Mouse (Mus musculus) effector memory CD4-positive, alpha-beta T cell, adult 5 months (primary cell): Measurements from ENCODE around the gene Olfr784. TPM values are rescaled to one million over a fixed set of nuclear protein-coding genes. Genes with fewer than 3 reads are reported as not detected.

Experiments used
- polyA plus RNA-seq: library from polyadenylated mRNA; unstranded; fragments of 100-300 nt; shearing (Covaris generic); gene quantifications from one replicate; pipeline ENCODE4 v1.2.1, GENCODE M21; 2017

Gene Olfr784
- polyA plus RNA-seq = not detected

GRCm38 (mm10) chr10:129383783-129384182 is at the start of gene Olfr784:
Olfr784 (plus strand) TSS chr10:129384083.

GRCm38 (mm10) chr10:129348550-129348949 is 35.3 kb upstream of the Olfr784 start, which contains the start of gene Olfr782:
Olfr782 (plus strand) TSS chr10:129348850.

GRCm38 (mm10) chr10:129405126-129405525 is 21.2 kb downstream of the Olfr784 start, which contains the start of gene Olfr785:
Olfr785 (plus strand) TSS chr10:129405426.

GRCm38 (mm10) chr10:129427006-129427405 is 43.1 kb downstream of the Olfr784 start, which contains the start of gene Olfr786:
Olfr786 (plus strand) TSS chr10:129427306.

Other genes with a start within 250 kb of the Olfr784 start
- not detected for gene Olfr770, start 245.1 kb upstream of the Olfr784 start, polyA plus RNA-seq
- not detected for gene Olfr771, start 219.3 kb upstream of the Olfr784 start, polyA plus RNA-seq
- not detected for gene Olfr772, start 206.2 kb upstream of the Olfr784 start, polyA plus RNA-seq
- gene Olfr773, start 196.7 kb upstream of the Olfr784 start, polyA plus RNA-seq = not detected
- gene Olfr774, start 147.9 kb upstream of the Olfr784 start, polyA plus RNA-seq = not detected
- gene Olfr775, start 135.7 kb upstream of the Olfr784 start, polyA plus RNA-seq = not detected
- not detected for gene Olfr776, start 125.0 kb upstream of the Olfr784 start, polyA plus RNA-seq
- gene Olfr777, start 112.6 kb upstream of the Olfr784 start, polyA plus RNA-seq = not detected
- not detected for gene Olfr780, start 66.0 kb upstream of the Olfr784 start, polyA plus RNA-seq
- gene Olfr781, start 55.2 kb upstream of the Olfr784 start, polyA plus RNA-seq = not detected
- gene Olfr782, start 35.2 kb upstream of the Olfr784 start, polyA plus RNA-seq = not detected
- gene Olfr785, start 21.3 kb downstream of the Olfr784 start, polyA plus RNA-seq = not detected
- gene Olfr786, start 43.2 kb downstream of the Olfr784 start, polyA plus RNA-seq = not detected
- gene Olfr787, start 77.8 kb downstream of the Olfr784 start, polyA plus RNA-seq = 0.12 TPM
- gene Olfr788, start 86.9 kb downstream of the Olfr784 start, polyA plus RNA-seq = 0.10 TPM
- not detected for gene Olfr789, start 100.7 kb downstream of the Olfr784 start, polyA plus RNA-seq
- not detected for gene Olfr790, start 114.4 kb downstream of the Olfr784 start, polyA plus RNA-seq
- gene Olfr791, start 137.7 kb downstream of the Olfr784 start, polyA plus RNA-seq = not detected
- not detected for gene Olfr792, start 155.1 kb downstream of the Olfr784 start, polyA plus RNA-seq
- not detected for gene Olfr794, start 183.6 kb downstream of the Olfr784 start, polyA plus RNA-seq
- not detected for gene Olfr796, start 228.5 kb downstream of the Olfr784 start, polyA plus RNA-seq
- 0.14 TPM for gene Olfr798, start 243.9 kb downstream of the Olfr784 start, polyA plus RNA-seq